Mouse (Mus musculus) heart, embryonic 11.5 days (tissue): ENCODE measurements around the gene H1foo. TPM values are rescaled to one million over a fixed set of nuclear protein-coding genes. Genes with fewer than 3 reads are reported as not detected.

Experiments
- ATAC-seq: fragments of 200-750 bp; cut with Nextera tagmentation; replicated peaks from 2 replicates; pipeline ENCODE4 v1.8.0; 2017; ENCODE audit warnings: moderate library complexity; ENCODE audit not compliant: insufficient number of reproducible peaks, low FRiP score, low TSS enrichment
- H3K27ac ChIP-seq: fragments of 300-500 bp; sonication (generic); 2 replicates; pipeline ENCODE4 v1.5.1; 2014; ENCODE audit warnings: mild to moderate bottlenecking, low read depth, low read length
- H3K27me3 ChIP-seq: fragments of 300-500 bp; sonication (generic); 2 replicates; pipeline ENCODE4 v1.6.1; 2014; ENCODE audit warnings: mild to moderate bottlenecking, low read length, mixed read lengths; ENCODE audit not compliant: control insufficient read depth, insufficient read depth
- H3K36me3 ChIP-seq: fragments of 300-500 bp; sonication (generic); 2 replicates; pipeline ENCODE4 v1.6.1; 2014; ENCODE audit warnings: mild to moderate bottlenecking, low read length, moderate library complexity, mixed read lengths; ENCODE audit not compliant: control insufficient read depth, insufficient read depth
- H3K4me1 ChIP-seq: fragments of 300-500 bp; sonication (generic); 2 replicates; pipeline ENCODE4 v1.6.1; 2014; ENCODE audit warnings: low read length; ENCODE audit not compliant: control insufficient read depth, insufficient read depth
- H3K4me2 ChIP-seq: fragments of 300-500 bp; sonication (generic); 2 replicates; pipeline ENCODE4 v1.6.1; 2014; ENCODE audit warnings: mild to moderate bottlenecking, moderate library complexity
- H3K4me3 ChIP-seq: fragments of 300-500 bp; sonication (generic); 2 replicates; pipeline ENCODE4 v1.5.1; 2014; ENCODE audit warnings: low read depth, low read length
- H3K9ac ChIP-seq: fragments of 300-500 bp; sonication (generic); 2 replicates; pipeline ENCODE4 v1.6.1; 2014; ENCODE audit warnings: mild to moderate bottlenecking, low read depth, low read length, moderate library complexity
- H3K9me3 ChIP-seq: fragments of 300-500 bp; sonication (generic); replicated peaks from 2 replicates; pipeline ENCODE4 v1.6.1; 2016; ENCODE audit warnings: low read length; ENCODE audit not compliant: control insufficient read depth
- WGBS: fragments of 180-500 bp; shearing (Covaris S2); extraction: QIAGEN DNeasy Blood & Tissue Kit; methylation state at CpG from one replicate; pipeline ENCODE4 v1.1.7; 2014; ENCODE audit not compliant: insufficient replicate concordance; 5-methylcytosine and 5-hydroxymethylcytosine counted together
- polyA plus RNA-seq: library from polyadenylated mRNA; unstranded; fragments of >200 nt; fragmentation: Nextera tagmentation; extraction: Ambion mirVana; gene quantifications from 2 replicates; pipeline ENCODE4 v1.2.1, GENCODE M21; 2014

The H1foo gene
- polyA plus RNA-seq, 1 experiment from 2014 or later, result not detected

DNA sequence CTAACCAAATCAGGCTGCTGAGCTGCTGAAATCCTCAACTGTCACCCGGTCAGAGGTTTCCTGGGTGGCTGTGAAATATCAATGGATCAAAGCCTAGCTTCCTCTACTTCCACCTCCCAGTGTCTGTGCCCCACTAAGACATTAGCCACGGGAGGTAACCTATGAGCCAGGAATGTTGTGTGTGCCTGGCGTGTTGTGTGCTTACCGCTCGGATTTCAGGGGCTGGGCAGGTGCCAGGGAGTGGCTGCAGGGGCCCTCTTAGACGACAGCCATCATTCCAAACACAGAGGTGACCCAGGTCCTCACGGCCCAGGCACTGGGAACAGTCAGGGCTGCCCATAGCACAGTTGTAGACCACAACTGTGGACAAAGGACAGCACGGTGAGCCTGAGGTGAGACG, 24.4 kb downstream of the H1foo start:
- Histone ChIP-seq H3K9me3 (no peaks in the 10 kb centered on the region), H3K9ac (no peak overlapping the region), H3K27me3 (no peaks in the 10 kb centered on the region; the same call in 1 of the 2 replicates), H3K4me1 (peaks cover 24% of the 10 kb centered on the region), H3K36me3 (no peaks in the 10 kb centered on the region; the same call in 1 of the 2 replicates), H3K4me3 (no peak overlapping the region), H3K4me2 (no peak overlapping the region), H3K27ac (no peak overlapping the region)
- ATAC-seq, result no peak
- WGBS, result 69% methylated on average over 9 of the region's 9 CpGs

DNA sequence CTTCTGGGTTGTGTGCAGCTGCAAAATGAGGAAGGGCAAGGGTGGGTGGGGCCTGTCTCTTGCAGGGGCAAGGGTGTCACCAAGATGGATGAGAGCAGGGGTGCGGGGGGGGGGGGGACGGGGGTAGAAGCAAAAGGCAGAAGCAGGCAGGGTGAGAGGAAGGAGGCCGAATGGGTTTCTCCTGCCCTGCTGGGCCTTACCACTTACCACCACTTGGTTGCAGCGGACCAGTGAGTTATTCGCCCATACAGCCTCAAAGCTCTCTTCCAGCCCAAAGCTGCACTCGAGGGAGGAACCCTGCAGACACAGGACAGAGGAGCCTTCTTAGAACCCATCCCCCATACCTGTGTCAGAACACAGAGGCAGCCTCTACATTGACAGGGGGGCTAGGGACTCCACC, 25.2 kb downstream of the H1foo start:
- no peaks in the 10 kb centered on the region for H3K9me3 ChIP-seq
- no peak overlapping the region for H3K4me3 ChIP-seq
- no peaks in the 10 kb centered on the region for H3K36me3 ChIP-seq
- no peaks in the 10 kb centered on the region; the same call in 1 of the 2 replicates for H3K27me3 ChIP-seq
- no peak overlapping the region for H3K4me2 ChIP-seq
- H3K27ac ChIP-seq, result no peak overlapping the region
- whole genome bisulfite sequencing, result 66% methylated on average over 4 of the region's 6 CpGs
- peaks cover 24% of the 10 kb centered on the region for H3K4me1 ChIP-seq
- no peak overlapping the region for H3K9ac ChIP-seq
- no peak for ATAC-seq

DNA sequence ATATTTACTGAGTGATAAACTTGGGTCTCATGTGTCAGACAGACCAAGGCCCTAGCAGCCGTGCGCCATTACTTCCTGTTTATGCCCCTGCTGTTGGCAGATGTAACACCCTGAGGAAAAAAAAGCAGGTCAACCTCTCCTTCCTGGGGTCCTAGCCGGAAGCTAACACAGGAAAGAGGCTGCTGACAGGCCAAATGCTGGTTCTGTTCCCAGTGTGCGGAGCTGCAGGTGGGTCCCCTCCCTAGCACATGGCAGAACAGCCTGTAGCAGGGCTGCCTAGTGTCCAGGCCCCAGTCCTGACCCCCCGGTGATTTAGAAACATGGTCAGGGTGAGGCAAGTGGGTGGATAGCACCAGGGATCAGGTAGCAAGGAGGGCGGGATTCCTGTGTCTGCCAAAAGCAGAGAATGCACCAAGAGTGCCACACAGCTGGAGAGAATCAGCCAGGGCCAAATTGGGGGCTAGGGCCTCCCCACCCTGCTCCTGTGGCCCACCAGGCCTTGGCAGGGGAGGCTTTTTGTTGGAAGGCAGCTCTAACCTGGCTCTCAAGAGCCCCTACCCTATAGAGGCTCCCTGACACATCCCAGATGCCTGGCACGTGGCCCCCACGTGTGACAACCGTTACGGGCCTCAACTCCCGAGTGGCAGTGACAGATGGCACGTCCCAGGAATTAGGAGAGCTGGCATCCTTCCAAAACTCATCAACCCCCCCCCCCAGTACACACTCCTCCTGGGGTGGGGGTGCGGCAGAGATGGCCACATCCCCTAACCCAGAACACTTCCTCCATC, 26.7 kb downstream of the H1foo start:
- ATAC-seq, result no peak
- Histone ChIP-seq H3K4me3 (no peak overlapping the region), H3K36me3 (no peaks in the 10 kb centered on the region), H3K4me2 (no peak overlapping the region), H3K27ac (no peak overlapping the region), H3K9ac (no peak overlapping the region), H3K27me3 (no peaks in the 10 kb centered on the region; the same call in 1 of the 2 replicates), H3K4me1 (peaks cover 27% of the 10 kb centered on the region), H3K9me3 (no peaks in the 10 kb centered on the region)
- 38% methylated on average over 13 of the region's 13 CpGs for WGBS

DNA sequence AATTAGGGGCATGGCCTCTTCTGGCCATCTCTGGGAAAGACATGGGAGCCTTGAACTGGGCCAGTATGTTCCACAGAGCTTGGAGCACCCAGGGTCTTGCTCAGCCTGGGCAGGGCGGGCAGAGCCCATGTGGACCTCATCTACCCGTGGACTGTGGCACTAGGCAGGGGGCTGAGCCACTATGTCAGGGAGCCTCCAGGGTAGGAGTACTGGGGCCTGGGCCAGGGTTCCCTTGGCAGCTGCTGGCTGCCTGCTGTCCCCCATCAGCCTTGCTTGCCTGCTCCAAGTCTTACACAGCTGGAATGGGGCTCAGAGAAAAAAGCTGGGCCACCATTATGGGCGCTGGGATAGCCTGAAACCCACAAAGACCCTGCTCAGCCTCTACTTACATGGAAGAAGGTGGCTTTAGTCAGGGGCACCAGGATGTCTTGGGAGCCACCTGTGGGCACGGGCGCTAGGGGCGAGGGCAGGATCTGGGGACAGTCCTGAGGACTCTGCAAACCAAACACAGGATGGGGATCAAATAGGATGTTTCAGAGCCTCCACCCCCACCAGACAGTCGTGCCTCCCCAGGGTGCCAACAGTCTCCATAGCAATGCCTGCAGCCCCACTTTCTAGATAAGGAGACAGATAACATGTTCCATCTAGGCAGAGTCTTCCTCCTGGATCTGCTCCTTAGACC, 27.5 kb downstream of the H1foo start:
- H3K4me2 ChIP-seq, result no peak overlapping the region
- 69% methylated on average over 7 of the region's 7 CpGs for WGBS
- peaks cover 27% of the 10 kb centered on the region for H3K4me1 ChIP-seq
- no peak overlapping the region for H3K9ac ChIP-seq
- no peaks in the 10 kb centered on the region for H3K36me3 ChIP-seq
- H3K27me3 ChIP-seq, result no peaks in the 10 kb centered on the region; the same call in 1 of the 2 replicates
- no peak for ATAC-seq
- no peaks in the 10 kb centered on the region for H3K9me3 ChIP-seq
- H3K4me3 ChIP-seq, result no peak overlapping the region
- no peak overlapping the region for H3K27ac ChIP-seq

DNA sequence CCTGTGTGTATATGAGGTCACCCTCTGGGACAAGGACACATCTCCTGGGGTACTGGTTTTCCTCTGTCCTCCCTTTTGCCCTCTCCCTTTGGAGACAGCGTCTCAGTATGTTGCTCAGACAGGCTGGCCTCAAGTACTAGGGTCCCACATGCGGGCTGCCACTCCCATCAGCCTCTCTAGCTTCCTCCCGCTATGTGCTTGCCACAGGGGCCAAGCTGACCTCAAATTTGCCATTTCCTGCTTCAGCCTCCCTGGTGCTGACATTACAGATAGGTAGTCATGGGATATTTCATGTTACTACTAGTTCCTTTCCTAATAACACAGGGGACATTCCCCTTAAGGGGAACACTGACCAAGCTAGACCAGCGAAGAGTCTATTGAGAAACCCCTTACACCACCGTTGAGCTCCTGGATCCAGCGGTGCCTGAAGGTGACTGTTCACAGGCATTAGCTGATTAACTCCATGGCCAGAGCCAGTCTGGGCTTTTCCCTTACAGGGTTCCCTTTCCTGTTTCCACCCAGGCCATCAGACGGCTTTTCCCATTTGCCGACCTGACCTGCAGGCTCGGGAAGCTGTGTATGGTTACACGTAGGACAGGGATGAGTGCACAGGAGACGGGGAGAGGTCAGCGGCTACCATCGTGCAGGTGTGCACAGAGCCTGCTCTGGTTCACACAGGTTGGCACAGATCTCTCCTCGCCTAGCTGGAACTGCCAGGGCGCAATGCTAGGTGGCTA, 28.6 kb downstream of the H1foo start:
- Histone ChIP-seq H3K4me2 (no peak overlapping the region), H3K36me3 (no peaks in the 10 kb centered on the region), H3K9me3 (no peaks in the 10 kb centered on the region), H3K4me3 (no peak overlapping the region), H3K27ac (no peak overlapping the region), H3K4me1 (peaks cover 32% of the 10 kb centered on the region), H3K27me3 (no peaks in the 10 kb centered on the region; the same call in 1 of the 2 replicates), H3K9ac (no peak overlapping the region)
- WGBS, result 82% methylated on average over 15 of the region's 15 CpGs
- ATAC-seq, result no peak

DNA sequence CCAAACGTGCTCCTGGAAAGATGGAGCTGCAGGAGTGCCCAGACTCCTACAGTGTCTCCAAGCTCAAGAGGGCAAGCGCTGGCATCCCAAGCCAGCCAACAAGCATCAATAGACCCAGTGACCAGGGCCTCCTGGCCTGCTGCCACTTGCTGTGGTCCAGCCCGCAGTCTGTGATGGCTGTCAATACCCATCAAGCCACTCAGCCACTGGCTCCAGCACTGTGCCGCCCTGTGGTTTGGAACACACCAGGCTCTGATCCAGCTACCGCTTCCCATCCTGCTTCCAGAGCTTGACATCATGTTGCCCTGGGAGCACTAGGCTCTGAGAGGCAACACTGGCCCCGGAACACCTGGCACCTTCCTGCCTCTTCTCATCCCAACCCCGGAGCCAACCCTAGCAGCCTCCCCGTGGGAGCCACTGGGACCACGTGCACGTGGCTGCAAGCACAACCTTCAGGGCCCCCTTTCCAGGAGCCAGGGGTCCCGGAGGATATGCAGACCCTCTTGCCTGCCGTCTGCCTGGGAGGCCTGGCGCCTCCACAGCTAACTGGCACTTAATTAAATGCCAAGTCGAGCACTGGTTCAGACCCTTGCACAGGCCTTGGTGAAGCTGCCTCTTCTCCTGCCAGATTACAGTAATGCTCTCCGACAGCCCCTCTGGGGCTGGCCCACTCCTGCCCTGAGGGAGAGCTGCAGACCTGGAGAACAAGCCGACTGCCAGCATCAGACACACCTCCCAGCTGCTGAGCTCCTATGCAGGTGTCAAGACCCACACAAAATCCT, 29.3 kb downstream of the H1foo start:
- 81% methylated on average over 16 of the region's 16 CpGs for WGBS
- no peak for ATAC-seq
- H3K36me3 ChIP-seq, result no peaks in the 10 kb centered on the region

DNA sequence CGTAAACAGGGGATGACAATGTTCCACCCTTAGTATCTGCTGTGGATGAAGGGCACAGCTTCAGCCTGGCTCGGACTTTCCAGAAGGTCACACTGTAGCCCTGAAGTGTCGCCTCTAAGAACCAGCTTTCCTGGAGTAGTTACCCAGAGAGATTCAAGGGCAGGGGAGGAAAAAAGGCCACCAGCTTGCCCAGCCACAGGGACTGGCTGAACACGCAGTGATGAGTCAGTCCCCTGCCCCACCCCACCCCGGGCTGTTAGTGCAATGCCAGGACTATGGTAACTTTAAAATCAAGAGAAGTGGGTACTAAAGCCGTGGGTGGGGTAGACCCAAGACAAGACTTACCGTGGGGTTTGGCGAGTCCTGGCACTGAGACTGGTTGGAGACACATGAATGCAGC, 30.9 kb downstream of the H1foo start:
- H3K36me3 ChIP-seq, result no peaks in the 10 kb centered on the region
- no peak for ATAC-seq
- no peaks in the 10 kb centered on the region; the same call in 1 of the 2 replicates for H3K27me3 ChIP-seq
- no peak overlapping the region for H3K4me3 ChIP-seq
- H3K9me3 ChIP-seq, result no peaks in the 10 kb centered on the region
- 81% methylated on average over 8 of the region's 8 CpGs for WGBS
- H3K4me1 ChIP-seq, result peaks cover 38% of the 10 kb centered on the region
- H3K4me2 ChIP-seq, result no peak overlapping the region
- no peak overlapping the region for H3K27ac ChIP-seq
- no peak overlapping the region for H3K9ac ChIP-seq

More for the DNA sequence above, 29.3 kb downstream of the H1foo start:
- Histone ChIP-seq H3K4me1 (peaks cover 30% of the 10 kb centered on the region), H3K4me2 (no peak overlapping the region), H3K27ac (no peak overlapping the region), H3K4me3 (no peak overlapping the region), H3K9me3 (no peaks in the 10 kb centered on the region), H3K27me3 (no peaks in the 10 kb centered on the region; the same call in 1 of the 2 replicates), H3K9ac (no peak overlapping the region)

DNA sequence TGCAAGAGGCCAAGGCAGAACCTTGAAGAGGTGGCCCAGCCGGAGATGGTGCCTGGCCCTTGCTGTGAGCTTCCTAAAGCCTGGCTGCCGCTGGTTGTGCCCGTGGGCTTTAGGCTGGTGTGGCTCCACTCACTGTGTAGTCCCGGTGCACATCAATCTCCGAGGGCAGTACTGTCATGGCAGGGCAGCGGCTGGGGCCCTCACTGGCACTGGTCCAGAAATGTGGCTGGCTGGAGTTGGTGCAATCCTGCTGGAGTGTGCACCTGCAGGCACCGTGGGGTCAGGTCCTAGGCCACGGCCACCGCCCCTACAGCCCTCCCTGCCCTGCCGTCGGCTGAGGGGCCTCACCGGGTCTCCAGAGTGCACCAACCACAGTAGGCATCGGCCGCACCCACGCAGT, 33.1 kb downstream of the H1foo start:
- WGBS, result 89% methylated on average over 15 of the region's 15 CpGs
- H3K4me2 ChIP-seq, result no peak overlapping the region
- H3K27me3 ChIP-seq, result no peaks in the 10 kb centered on the region; the same call in 1 of the 2 replicates
- no peaks in the 10 kb centered on the region for H3K36me3 ChIP-seq
- H3K9ac ChIP-seq, result no peak overlapping the region
- peaks cover 19% of the 10 kb centered on the region for H3K4me1 ChIP-seq
- ATAC-seq, result no peak
- no peak overlapping the region for H3K27ac ChIP-seq
- no peak overlapping the region for H3K4me3 ChIP-seq
- no peaks in the 10 kb centered on the region for H3K9me3 ChIP-seq
